Comparison of ENCODE assay signal across 13 mouse cellular contexts in the genomic region with DNA sequence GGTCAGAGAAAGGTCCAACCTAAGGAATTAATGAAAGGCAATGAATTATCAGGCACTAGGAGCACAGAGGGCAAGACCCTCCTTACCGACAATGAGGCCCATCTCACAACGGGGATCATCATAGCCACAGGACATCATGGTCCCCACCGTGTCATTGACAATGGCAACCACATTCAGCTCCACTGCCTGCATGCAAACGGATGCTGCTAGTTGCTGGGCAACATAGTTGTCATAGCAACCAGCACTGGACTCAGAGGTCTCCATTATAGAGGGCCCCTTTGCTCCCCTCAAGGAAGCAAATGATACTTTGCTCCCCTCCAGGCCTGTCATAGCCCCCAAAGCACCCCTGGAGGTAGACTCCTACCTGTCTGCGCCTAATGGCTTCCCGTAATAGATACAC. TPM values are rescaled to one million over a fixed set of nuclear protein-coding genes. Genes with fewer than 3 reads are reported as not detected.
A peak's percentile ranks its signal among the peaks of the same experiment; 100 is the strongest.
DNase-seq lines count a peak whose midpoint lies in the region; ATAC-seq lines count a peak whose summit lies in the region.
"Had no signal": no experiment of that assay in that cellular context is flagged by ENCODE, and none has a peak within 500 bp of the region (broad histone marks: within the 10 kb centered on the region; RNA-seq: fewer than 3 reads in every experiment).

No protein-coding gene starts in this region.

- H3K36me3 ChIP-seq in hindbrain, embryonic 10.5 days: no peaks in the 10 kb centered on the region
- peaks cover 2% of the 10 kb centered on the region for H3K36me3 ChIP-seq in midbrain, embryonic 13.5 days

- H3K27me3 ChIP-seq in hindbrain, embryonic 10.5 days (ENCODE audit: insufficient read depth, poor library complexity, severe bottlenecking): peaks cover 99% of the 10 kb centered on the region
- H3K27me3 ChIP-seq in midbrain, embryonic 13.5 days: peaks cover 47% of the 10 kb centered on the region

- no peak overlapping the region for H3K4me2 ChIP-seq in midbrain, embryonic 13.5 days (replicated peaks)

- H3K27ac ChIP-seq in hindbrain, embryonic 10.5 days: 0 out of 2 replicates have a peak overlapping the region, but pooled peaks have one; percentile 16
- peak overlapping the region; percentile 61 for H3K27ac ChIP-seq in midbrain, embryonic 13.5 days
- H3K27ac ChIP-seq: heart, adult 2 months; layer of hippocampus, adult 2 months had no signal

- intact Hi-C loops in heart, postnatal 14 days (cut with DNase I): no loop called here

- peaks cover 68% of the 10 kb centered on the region for H3K4me1 ChIP-seq in hindbrain, embryonic 10.5 days (replicated peaks)
- peaks cover 53% of the 10 kb centered on the region for H3K4me1 ChIP-seq in midbrain, embryonic 13.5 days (replicated peaks)

- WGBS in hindbrain, embryonic 10.5 days: 29% methylated on average over 6 of the region's 6 CpGs
- WGBS in midbrain, embryonic 13.5 days: 17% methylated on average over 6 of the region's 6 CpGs

- H3K4me3 ChIP-seq in hindbrain, embryonic 10.5 days: no peak overlapping the region
- H3K4me3 ChIP-seq in midbrain, embryonic 13.5 days (replicated peaks): no peak overlapping the region
- H3K4me3 ChIP-seq: heart, adult 2 months; layer of hippocampus, adult 2 months; megakaryocyte, embryonic 14.5 days had no signal

- peak; percentile 22 for DNase-seq in right cerebral cortex, postnatal 4 days
- DNase-seq in right cerebral cortex, postnatal 25 days: no peak
- peak; percentile 81 for DNase-seq in hindbrain, embryonic 10.5 days (ENCODE audit: low spot score)
- DNase-seq in heart, postnatal 14 days: no peak
- no peak for DNase-seq in lung, postnatal 14 days
- DNase-seq in cerebellum, adult 11-12 months: no peak
- DNase-seq: heart, adult 2 months; kidney, adult 8-10 months; lung, adult 2 months; thymus, adult 2 months had no signal

- no peaks in the 10 kb centered on the region for H3K9me3 ChIP-seq in hindbrain, embryonic 10.5 days
- H3K9me3 ChIP-seq in midbrain, embryonic 13.5 days: no peaks in the 10 kb centered on the region
- H3K9me3 ChIP-seq: megakaryocyte, embryonic 14.5 days had no signal

- H3K9ac ChIP-seq in midbrain, embryonic 13.5 days (replicated peaks): no peak overlapping the region

- peak; percentile 83 for ATAC-seq in midbrain, embryonic 13.5 days

RNA-seq across cellular contexts. Expression of gene Hk3, which starts 12.6 kb away (rescaled TPM):
- polyA plus RNA-seq in hindbrain, embryonic 10.5 days (2016; fragmentation: Nextera tagmentation; extraction: Ambion mirVana): 0.55 and 0.85 TPM in 2 replicates
- 0.87 and 1.1 TPM in 2 replicates for polyA plus RNA-seq in midbrain, embryonic 13.5 days (2015; fragmentation: Nextera tagmentation; extraction: Ambion mirVana)
- under 1 TPM; 0.61 to 0.74 TPM for total RNA-seq in heart, postnatal 14 days (2021)

RNA-seq across cellular contexts. Expression of gene Unc5a, which starts 59.4 kb away (rescaled TPM):
- 2.0 and 4.4 TPM in 2 replicates for polyA plus RNA-seq in hindbrain, embryonic 10.5 days (2016; fragmentation: Nextera tagmentation; extraction: Ambion mirVana)
- polyA plus RNA-seq in midbrain, embryonic 13.5 days (2015; fragmentation: Nextera tagmentation; extraction: Ambion mirVana): 5.9 and 7.3 TPM in 2 replicates
- under 1 TPM; 0.60 to 0.63 TPM for total RNA-seq in heart, postnatal 14 days (2021)

Comparison
In these comparisons a context has a peak if more than half of its experiments do, and no peak if none do; other contexts are left out.
1. DNase-seq: peak in right cerebral cortex, postnatal 4 days (single experiment) and hindbrain, embryonic 10.5 days (single experiment); none in right cerebral cortex, postnatal 25 days (single experiment), heart, postnatal 14 days (0 of 2), lung, postnatal 14 days (single experiment) and cerebellum, adult 11-12 months (single experiment).